Mouse (Mus musculus) spleen, adult 2 months (tissue): ENCODE results near the gene Gm11444.

Experiments
- CTCF ChIP-seq: fragments of 200-500 bp; IDR thresholded peaks from 2 replicates; pipeline ENCODE4 v1.5.1; 2011; ENCODE audit warnings: mild to moderate bottlenecking, inconsistent platforms; ENCODE audit not compliant: insufficient read depth, insufficient read length, insufficient replicate concordance; ENCODE audit errors: extremely low read depth
- POLR2A ChIP-seq: fragments of 200-500 bp; IDR thresholded peaks from 2 replicates; pipeline ENCODE4 v1.6.1; 2011; ENCODE audit warnings: low read depth, low read length, inconsistent platforms

GRCm38 (mm10) chr11:85811676-85812075 is 38.5 kb downstream of the Gm11444 start:
- TF ChIP-seq CTCF (no peak), POLR2A (no peak)
